Mouse (Mus musculus) kidney, postnatal 0 days (tissue): ENCODE data around the gene Cldn20. TPM values are rescaled to one million over a fixed set of nuclear protein-coding genes. Genes with fewer than 3 reads are reported as not detected.
A peak's percentile ranks its signal among the peaks of the same experiment; 100 is the strongest.

Experiments
- ATAC-seq: fragments of 200-750 bp; cut with Nextera tagmentation; replicated peaks from 2 replicates; pipeline ENCODE4 v1.8.0; 2017; ENCODE audit warnings: low read depth, moderate number of reproducible peaks, moderate TSS enrichment, moderate library complexity; ENCODE audit not compliant: low FRiP score
- DNase-seq: peaks from one replicate; pipeline ENCODE4 v3.0.0-alpha.2; 2016; ENCODE audit warnings: low spot score
- H3K27ac ChIP-seq: fragments of 300-500 bp; sonication (generic); 2 replicates; pipeline ENCODE4 v1.5.1; 2014; ENCODE audit warnings: mild to moderate bottlenecking
- H3K27me3 ChIP-seq: fragments of 300-500 bp; sonication (generic); 2 replicates; pipeline ENCODE4 v1.6.1; 2014; ENCODE audit warnings: low read length, mixed read lengths; ENCODE audit not compliant: insufficient read depth
- H3K36me3 ChIP-seq: fragments of 300-500 bp; sonication (generic); 2 replicates; pipeline ENCODE4 v1.6.1; 2014; ENCODE audit warnings: low read length, mixed read lengths; ENCODE audit not compliant: insufficient read depth
- H3K4me1 ChIP-seq: fragments of 300-500 bp; sonication (generic); replicated peaks from 2 replicates; pipeline ENCODE4 v1.6.1; 2014; ENCODE audit warnings: antibody characterized with exemption, low read length, mixed read lengths; ENCODE audit not compliant: insufficient read depth
- H3K4me2 ChIP-seq: fragments of 300-500 bp; sonication (generic); 2 replicates; pipeline ENCODE4 v1.6.1; 2014; ENCODE audit warnings: mild to moderate bottlenecking, low read length, moderate library complexity, mixed read lengths
- H3K4me3 ChIP-seq: fragments of 300-500 bp; sonication (generic); replicated peaks from 2 replicates; pipeline ENCODE4 v1.5.1; 2014; ENCODE audit warnings: low read depth, low read length
- H3K9ac ChIP-seq: fragments of 300-500 bp; sonication (generic); 2 replicates; pipeline ENCODE4 v1.6.1; 2014; ENCODE audit warnings: low read depth, low read length
- H3K9me3 ChIP-seq: fragments of 300-500 bp; sonication (generic); replicated peaks from 2 replicates; pipeline ENCODE4 v1.6.1; 2016; ENCODE audit warnings: low read length, inconsistent platforms, mixed read lengths
- CTCF ChIP-seq: IDR thresholded peaks from 2 replicates; pipeline ENCODE4 v1.5.1; 2016; ENCODE audit warnings: antibody characterized with exemption, low read depth, mild to moderate bottlenecking, moderate library complexity
- WGBS: fragments of 180-500 bp; shearing (Covaris S2); extraction: QIAGEN DNeasy Blood & Tissue Kit; methylation state at CpG from one replicate; pipeline ENCODE4 v1.1.7; 2014; 5-methylcytosine and 5-hydroxymethylcytosine counted together
- polyA plus RNA-seq: library from polyadenylated mRNA; unstranded; fragments of >200 nt; fragmentation: Nextera tagmentation; extraction: Ambion mirVana; gene quantifications from 2 replicates; pipeline ENCODE4 v1.2.1, GENCODE M21; 2015

The Cldn20 gene
- polyA plus RNA-seq, 1 experiment from 2014 or later = 0.25 TPM

DNA sequence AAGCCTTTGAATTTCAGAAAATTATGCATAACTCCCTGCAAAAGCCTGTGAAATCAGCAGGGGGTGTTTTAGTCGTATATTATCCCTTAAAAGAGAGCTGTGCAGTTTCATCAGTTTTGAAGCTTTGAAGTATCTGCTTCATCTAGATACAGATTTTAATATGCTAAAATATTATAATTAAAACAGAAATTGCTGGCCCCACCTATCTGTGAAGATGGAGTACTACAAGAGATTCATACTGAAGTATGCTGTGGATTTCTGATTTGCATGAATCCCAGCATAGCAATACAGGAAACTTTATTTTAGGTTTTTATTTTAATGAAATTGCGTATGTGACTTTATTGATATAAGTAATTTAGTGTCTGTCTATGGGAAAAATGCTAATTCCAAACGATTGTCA, 28.2 kb downstream of the Cldn20 start:
- H3K36me3 ChIP-seq = no peaks in the 10 kb centered on the region
- DNase-seq (peak; percentile 26), ATAC-seq (no peak)
- H3K27ac ChIP-seq = no peak overlapping the region
- no peak overlapping the region for H3K9ac ChIP-seq
- H3K4me3 ChIP-seq = no peak overlapping the region
- peak; percentile 56 for TF ChIP-seq CTCF
- 78% methylated on average over 3 of the region's 3 CpGs for WGBS
- H3K4me2 ChIP-seq = no peak overlapping the region
- no peaks in the 10 kb centered on the region for H3K9me3 ChIP-seq
- H3K4me1 ChIP-seq = 0 out of 2 replicates have a peak, but pooled peaks cover 6% of the 10 kb centered on the region
- H3K27me3 ChIP-seq = no peaks in the 10 kb centered on the region

DNA sequence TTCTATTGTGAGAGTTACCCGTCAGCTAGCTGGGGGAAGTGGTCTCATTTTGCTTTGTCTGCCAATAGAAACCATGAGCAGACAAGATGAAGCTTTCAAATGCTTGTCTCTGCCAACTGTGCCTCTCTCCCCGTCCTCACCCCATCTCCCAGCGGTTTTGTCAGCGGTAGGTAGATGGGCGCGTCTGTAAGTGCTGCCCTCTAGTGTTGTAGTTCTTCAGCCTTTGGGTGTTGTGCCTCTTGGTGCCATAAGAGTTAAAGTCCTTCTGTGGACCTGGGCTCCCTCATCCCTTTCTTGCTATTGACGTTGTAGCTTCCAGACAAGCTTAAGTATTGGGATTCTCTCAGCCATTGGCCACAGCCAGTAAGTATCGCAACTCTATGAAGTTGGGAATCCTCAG, 30.1 kb downstream of the Cldn20 start:
- 59% methylated on average over 8 of the region's 8 CpGs for WGBS
- Histone ChIP-seq H3K27me3 (no peaks in the 10 kb centered on the region), H3K4me3 (no peak overlapping the region), H3K27ac (no peak overlapping the region), H3K36me3 (no peaks in the 10 kb centered on the region), H3K9ac (no peak overlapping the region), H3K4me1 (no peaks in the 10 kb centered on the region), H3K9me3 (no peaks in the 10 kb centered on the region), H3K4me2 (no peak overlapping the region)
- no peak for ATAC-seq
- DNase-seq = no peak
- TF ChIP-seq CTCF = peak; percentile 30; the same call in 1 of the 2 replicates

DNA sequence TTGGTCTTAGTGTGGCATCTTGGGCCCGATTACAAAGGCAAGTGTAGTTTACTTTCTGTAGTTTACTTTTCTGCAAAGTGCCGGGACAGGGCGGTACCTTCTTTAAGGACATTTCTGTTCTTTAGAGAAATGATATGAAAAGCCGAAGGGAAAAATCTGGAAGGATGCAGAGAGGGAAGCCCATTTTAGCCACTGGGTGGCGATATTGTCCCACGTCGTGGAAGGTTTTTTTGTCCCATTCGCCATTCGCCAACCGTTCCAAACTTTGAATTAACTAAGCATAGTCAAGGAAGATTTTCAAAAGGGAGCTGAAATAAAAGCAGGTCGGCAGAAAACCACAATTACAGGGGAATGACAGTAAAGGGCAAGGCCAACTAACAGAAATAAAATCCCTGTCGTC, 38.5 kb downstream of the Cldn20 start:
- WGBS = 4% methylated on average over 12 of the region's 12 CpGs
- ATAC-seq = no peak
- Histone ChIP-seq H3K4me1 (no peaks in the 10 kb centered on the region), H3K9ac (no peak overlapping the region), H3K9me3 (no peaks in the 10 kb centered on the region), H3K27me3 (no peaks in the 10 kb centered on the region), H3K27ac (no peak overlapping the region), H3K36me3 (no peaks in the 10 kb centered on the region), H3K4me2 (peak overlapping the region; percentile 25; the same call in 1 of the 2 replicates), H3K4me3 (no peak overlapping the region)
- DNase-seq = peak; percentile 90
- TF ChIP-seq CTCF = peak; percentile 97

Other genes starting within 250 kb of the Cldn20 start
- 3.2 and 3.3 TPM in 2 replicates for gene Tiam2, start 206.0 kb upstream of the Cldn20 start, polyA plus RNA-seq
- 13.3 and 15.0 TPM in 2 replicates for gene Tfb1m, start 25.2 kb downstream of the Cldn20 start, polyA plus RNA-seq
- gene Nox3, start 163.7 kb downstream of the Cldn20 start, polyA plus RNA-seq = not detected in 2 replicates